Mouse (Mus musculus) cerebellum, adult 18-20 months (tissue): ENCODE measurements around the gene Gm49395.

Experiments used
- DNase-seq, 2 experiments: peaks; one replicate each; pipeline ENCODE4 v3.0.0; 2021

Gm49395 gene

GRCm38 (mm10) chr13:115096965-115097364 is 4.8 kb downstream of the Gm49395 start:
- DNase-seq, result no peak

DNA sequence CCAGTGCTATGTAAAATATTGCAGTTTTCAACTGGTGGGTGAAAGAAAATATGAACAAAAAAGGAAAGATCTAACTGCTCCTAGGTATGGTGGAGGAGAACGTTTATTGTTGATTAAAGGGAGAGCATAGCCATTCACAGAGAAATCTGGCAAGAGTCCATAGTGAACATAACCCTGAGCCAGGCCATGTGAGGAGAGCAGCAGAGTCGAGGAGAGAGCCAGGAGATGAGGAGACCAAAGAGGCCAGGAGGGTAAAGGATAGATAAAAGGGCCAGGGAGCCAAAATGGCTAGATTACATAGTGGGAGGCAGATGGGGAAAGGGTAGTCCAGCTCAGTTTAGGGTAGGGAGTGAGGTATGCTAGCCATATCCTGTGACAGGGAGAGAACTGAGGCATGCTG is 5.5 kb downstream of the Gm49395 start:
- DNase-seq, result no peak

DNA sequence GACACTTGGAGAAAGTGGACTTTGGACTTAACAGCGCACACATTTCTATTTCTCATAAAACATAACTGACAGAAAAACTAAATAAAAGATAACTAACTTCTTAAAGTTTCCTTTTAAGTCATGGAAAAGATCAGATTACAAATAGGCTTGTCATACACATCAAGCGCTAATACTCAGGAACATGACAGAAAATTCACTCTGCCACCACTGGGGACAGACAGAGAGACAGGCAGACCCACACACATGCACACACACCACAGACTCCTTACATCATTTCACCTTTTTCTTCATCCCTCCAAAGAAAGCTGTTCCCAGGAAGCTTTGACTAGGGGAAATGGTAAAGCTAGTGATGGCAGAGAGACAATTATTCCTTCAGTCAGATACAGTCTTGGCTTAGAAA is 6.3 kb downstream of the Gm49395 start:
- DNase-seq, result no peak

GRCm38 (mm10) chr13:115091511-115091910 is 10.2 kb downstream of the Gm49395 start:
- DNase-seq, result peak in 1 of 2 experiments; percentile 7

- DNase-seq, result no peak
Observed at GRCm38 (mm10) chr13:115090977-115091445, 10.7 kb downstream of the Gm49395 start.

- peak; percentile 94 to 96 for DNase-seq
Observed at GRCm38 (mm10) chr13:115090069-115090976, 11.4 kb downstream of the Gm49395 start, which contains the start of gene Pelo. Gene Pelo, minus strand, starts transcription at chr13:115090186.

DNA sequence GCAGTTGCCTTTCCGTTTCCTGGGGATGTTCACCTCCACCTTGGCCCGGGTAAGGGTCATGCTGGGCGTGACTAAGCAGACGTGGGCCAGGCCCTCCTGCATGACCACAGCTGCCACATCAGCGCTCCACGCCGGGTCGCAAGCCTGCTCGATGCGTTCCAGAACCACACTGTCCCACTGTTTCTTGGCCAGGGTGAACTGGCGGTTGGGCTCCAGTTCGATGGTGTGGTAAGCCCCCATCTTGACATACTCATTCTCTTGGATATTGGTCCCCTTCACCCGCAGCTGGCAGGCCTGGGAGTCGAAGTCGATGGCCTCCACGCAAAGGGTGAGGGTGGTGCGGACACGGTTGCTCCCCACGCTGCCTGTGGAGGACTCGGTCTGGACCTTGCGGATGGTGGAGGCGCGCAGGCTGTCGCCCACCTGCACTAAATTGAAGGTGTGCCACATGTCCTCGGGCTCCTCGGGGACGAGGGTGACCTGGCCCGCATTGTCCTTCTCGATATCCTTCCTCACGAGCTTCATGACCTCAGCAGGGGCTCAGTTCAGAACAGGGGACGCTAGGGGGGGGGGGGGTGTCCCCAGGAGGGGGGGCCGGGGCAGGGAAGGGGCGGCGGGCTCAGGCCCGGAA is 12.2 kb downstream of the Gm49395 start:
- DNase-seq, result peak in 1 of 2 experiments; percentile 33

DNA sequence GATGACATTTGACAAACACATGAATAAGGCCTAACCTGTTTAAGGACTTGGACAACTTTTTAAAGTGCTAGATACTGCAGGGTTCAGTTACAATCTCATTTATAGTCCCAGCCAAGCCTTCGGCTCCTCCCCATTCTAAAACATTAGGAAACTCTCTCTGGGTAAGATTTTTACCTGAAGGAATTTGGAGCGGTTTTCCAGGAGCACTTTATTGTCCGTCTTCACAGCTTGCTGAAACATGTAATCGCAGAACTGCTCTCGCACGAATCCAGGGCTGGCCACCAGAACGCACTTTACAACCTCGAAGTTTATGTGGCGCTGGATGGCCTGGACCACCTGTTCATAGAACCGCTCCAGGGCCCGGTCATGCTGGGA is 12.7 kb downstream of the Gm49395 start:
- no peak for DNase-seq

DNA sequence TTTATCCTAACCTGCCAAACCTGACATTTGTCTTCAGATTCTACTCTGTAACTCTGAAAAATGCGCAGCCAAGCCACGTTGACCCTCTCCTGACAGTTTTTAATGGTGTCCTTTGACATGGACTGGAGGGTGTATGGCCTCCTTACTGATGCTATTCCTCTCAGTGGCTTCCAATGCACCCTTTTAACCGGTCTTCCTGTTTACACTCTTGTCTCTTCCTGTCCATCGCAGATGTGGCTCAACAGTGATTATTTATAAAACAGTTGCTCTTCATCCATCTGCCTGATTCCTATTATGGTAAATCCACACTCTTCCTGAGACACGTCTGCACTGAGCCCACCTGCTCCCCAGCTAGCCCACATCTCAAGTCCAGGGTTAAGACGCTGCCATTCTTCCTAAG is 15.7 kb downstream of the Gm49395 start:
- DNase-seq, result no peak

DNA sequence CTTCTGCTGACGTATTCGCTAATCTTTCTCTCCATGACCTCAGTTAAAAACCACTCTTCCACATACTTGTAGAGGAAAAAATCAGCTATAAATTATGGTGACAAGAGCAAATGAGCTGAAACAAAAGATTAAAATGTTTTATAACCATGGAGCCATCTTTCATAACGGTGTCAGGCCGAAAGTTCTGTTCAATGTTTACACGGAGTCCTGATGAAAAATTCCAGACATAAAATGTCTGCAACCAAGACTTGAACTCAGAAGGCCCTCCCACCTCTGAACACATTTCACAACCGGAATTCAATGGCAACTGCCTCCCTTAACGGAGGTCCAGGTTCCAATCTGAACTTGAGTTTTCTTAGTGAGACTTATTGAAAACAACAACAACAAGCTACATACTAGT is 19.4 kb downstream of the Gm49395 start:
- no peak for DNase-seq

DNA sequence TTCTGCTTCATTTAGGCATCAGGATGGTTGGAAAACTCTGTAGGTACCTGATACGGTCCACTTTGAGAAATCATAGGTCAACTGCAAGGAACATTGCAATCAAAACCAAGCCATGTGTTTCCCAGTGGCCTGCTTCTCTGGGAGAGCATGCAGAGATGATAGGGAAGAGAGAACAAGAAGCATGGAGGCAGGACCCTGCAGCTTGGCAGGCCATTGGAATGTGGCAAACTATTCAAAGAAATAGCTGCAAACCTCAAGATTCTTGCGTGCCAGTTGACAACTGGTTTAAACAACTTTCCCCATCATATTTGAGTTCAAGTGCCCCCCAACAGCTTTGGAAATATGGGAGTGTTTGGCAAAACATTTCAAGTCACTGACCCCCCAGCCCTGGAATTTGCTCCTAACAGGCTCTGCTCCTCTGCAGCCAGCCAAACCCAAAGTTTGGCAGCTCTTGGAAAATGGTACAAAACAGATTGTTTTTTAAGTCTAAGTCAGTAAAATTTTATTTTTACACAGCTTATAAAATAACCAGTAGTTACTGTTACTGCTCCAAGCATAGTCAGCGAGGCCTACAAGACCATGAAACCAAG is 21.6 kb downstream of the Gm49395 start:
- no peak for DNase-seq

- no peak for DNase-seq
Observed at GRCm38 (mm10) chr13:115078997-115079685, 22.6 kb downstream of the Gm49395 start.

- no peak for DNase-seq
Observed at GRCm38 (mm10) chr13:115077346-115078134, 24.2 kb downstream of the Gm49395 start.

- no peak for DNase-seq
Observed at GRCm38 (mm10) chr13:115072386-115072785, 29.3 kb downstream of the Gm49395 start.

DNA sequence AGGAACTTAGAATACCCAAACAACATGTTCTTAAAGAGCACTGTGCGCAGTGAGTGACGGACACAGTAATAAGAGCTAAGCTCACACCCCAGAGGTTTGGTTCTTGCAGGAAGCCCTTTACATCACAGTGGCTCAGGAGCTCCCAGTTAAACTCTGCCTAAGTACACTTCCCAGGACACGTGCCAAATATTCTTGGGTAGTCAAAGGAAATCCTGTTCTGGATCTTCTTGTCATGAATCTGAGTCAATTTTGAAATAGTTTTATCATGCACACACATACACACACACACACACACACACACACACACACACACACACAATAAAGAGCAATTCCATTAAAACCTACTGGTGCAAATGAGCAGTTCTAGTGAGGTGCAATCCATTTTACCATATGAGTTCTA is 30.3 kb downstream of the Gm49395 start:
- no peak for DNase-seq

DNA sequence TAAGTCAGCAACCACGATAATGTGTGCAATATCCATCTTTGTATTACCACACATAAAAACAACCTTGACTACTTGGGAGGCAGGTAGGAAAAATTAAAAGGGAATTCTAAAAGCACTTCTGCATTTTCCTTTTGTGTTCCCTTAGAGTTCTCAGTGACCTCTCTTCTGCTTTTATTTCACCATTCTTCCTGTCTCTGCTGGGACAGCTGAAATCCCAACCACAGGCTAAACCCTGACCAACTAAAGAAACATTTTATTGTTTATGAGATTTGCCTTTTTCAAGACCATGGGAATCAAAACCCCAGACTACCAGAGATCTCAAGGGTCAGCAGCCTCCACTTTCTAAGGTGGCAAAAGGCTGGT is 33.8 kb downstream of the Gm49395 start:
- DNase-seq, result no peak

DNA sequence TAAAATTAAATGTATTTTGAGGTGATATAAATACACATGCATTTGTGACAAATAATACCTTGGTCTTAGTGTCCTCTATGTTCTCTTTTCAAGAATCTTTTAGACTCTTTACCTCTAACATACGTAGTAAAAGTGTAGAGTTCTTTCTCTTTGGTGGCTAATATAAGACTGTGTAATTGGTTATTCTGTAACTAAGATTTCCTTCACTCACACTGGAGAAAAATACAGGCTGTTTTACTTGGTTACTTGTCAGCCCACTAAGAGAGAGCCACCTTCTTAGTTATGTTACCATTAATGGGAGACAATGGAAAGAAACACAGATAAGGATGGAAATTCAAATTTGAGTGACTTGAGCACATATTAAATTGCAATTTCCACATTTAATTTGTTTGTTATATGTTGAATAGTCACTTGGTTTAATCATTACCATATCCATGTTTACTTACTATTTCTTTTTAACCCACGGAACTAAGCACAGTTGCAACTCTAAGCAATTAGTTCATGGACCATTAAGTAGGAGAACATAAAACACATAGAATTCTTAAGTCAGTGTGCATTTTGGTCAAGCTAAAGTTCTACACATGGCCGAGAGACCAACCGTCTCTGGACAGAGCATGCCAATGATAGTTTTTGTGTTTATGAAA is 34.3 kb downstream of the Gm49395 start:
- DNase-seq, result no peak

DNA sequence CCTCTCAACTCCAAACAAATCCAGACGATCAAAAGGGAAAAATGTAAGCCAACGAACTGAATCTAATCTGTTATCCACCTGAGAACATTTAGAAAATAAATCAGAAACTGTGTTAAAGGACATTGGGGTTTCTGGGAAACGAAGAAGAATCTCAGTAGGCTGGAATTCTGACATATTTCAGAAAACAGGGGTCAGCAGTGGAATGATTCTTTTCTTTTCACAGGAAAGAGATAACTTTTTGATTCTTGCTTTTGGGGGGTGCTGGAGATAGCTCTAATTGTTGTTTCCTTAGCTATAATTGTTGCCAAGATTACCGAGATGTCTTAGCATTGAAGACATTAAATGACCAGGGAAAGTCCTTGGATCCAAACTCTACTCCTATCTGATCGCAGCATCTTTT is 44.2 kb downstream of the Gm49395 start:
- DNase-seq, result no peak

- DNase-seq, result no peak
Observed at GRCm38 (mm10) chr13:115054783-115055182, 46.9 kb downstream of the Gm49395 start.

GRCm38 (mm10) chr13:115052568-115052967 is 49.2 kb downstream of the Gm49395 start:
- DNase-seq, result no peak

DNA sequence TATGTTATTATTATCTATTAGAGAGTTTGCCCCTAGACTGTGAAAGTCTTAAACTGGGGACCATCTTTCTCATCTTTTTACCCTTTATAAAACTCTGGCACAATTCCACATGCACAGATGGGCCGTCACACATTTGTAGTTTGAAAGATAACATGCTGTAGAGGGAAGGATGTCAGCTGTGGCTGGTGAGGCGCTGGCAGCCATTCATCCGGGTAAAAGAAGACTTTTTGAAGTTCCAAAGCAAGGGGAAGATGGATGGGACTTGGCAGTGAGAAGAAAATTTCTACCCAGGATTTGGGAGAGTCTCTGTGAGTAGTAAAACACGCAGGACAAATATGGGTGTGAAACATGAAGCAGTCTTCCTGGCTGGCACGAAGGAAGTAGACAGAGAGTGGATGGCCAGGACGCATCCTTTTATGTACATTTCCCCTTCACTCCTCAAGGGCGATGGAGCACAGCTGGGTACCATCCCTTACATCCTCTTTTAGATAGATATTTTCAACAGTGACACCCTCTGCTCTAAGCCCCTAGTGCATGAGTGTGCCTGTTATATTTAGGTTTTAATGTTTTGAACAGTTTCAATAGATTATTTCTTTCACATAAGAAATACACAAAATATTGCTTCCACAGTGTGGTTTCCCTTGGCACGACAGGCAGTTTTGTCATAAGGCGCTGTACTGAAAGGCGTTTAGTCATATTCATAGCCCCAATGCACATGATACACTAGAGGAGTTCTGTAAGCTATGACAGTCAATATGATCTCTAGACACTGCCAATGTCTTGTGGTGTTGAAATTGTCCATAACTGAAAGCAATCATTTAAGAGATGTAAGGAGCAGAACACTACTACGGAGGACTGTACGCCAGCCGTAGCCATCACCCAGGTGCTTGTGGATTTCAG is 50.8 kb downstream of the Gm49395 start:
- no peak for DNase-seq
